Mouse (Mus musculus) myocyte (in vitro differentiated cells): ENCODE results near the gene Ctsf. TPM values are rescaled to one million over a fixed set of nuclear protein-coding genes. Genes with fewer than 3 reads are reported as not detected.
"Not testable (repeated sequence)": the region's sequence is repeated elsewhere in the genome, so short reads cannot be mapped to it uniquely, and the experiment has no call there.

Experiments
- H3K27me3 ChIP-seq: one replicate; pipeline ENCODE4 v1.6.1; 2011; ENCODE audit not compliant: control insufficient read depth, insufficient read depth, insufficient read length
- H3K36me3 ChIP-seq: one replicate; pipeline ENCODE4 v1.6.1; 2011; ENCODE audit not compliant: control insufficient read depth, insufficient read depth
- H3K4me2 ChIP-seq: one replicate; pipeline ENCODE4 v1.6.1; 2011; ENCODE audit warnings: low read depth, control low read depth
- H3K4me3 ChIP-seq: one replicate; pipeline ENCODE4 v1.5.1; 2011; ENCODE audit warnings: mild to moderate bottlenecking, control low read depth, moderate library complexity
- H3K79me2 ChIP-seq: one replicate; pipeline ENCODE4 v1.6.1; 2011; ENCODE audit not compliant: control insufficient read depth, insufficient read depth
- H3ac ChIP-seq: one replicate; pipeline ENCODE4 v1.6.1; 2011; ENCODE audit not compliant: control insufficient read depth, insufficient read length
- CEBPB ChIP-seq: IDR thresholded peaks from 2 replicates; pipeline ENCODE4 v1.6.1; 2011; ENCODE audit warnings: mild to moderate bottlenecking, moderate library complexity; ENCODE audit not compliant: poor library complexity, insufficient read depth, severe bottlenecking
- E2F4 ChIP-seq: IDR thresholded peaks from one replicate; pipeline ENCODE4 v1.6.1; 2011; ENCODE audit warnings: mild to moderate bottlenecking, control low read depth, moderate library complexity; ENCODE audit not compliant: insufficient read depth
- MAX ChIP-seq: IDR thresholded peaks from one replicate; pipeline ENCODE4 v1.6.1; 2011; ENCODE audit warnings: low read depth, mild to moderate bottlenecking, control low read depth
- MYOD1 ChIP-seq, 3 experiments: IDR thresholded peaks; one replicate each; pipeline ENCODE4 v1.6.1; 2011; ENCODE audit warnings: control low read depth in 2 of 3, low read depth in 2 of 3, mild to moderate bottlenecking in 2 of 3, moderate library complexity in 1 of 3; ENCODE audit not compliant: insufficient read length in 2 of 3, control insufficient read depth in 1 of 3
- MYOG ChIP-seq, 3 experiments: IDR thresholded peaks; one replicate each; pipeline ENCODE4 v1.6.1; 2011; ENCODE audit warnings: control low read depth in 2 of 3, low read depth in 2 of 3, mild to moderate bottlenecking in 2 of 3; ENCODE audit not compliant: insufficient read length in 2 of 3, control insufficient read depth in 1 of 3, insufficient read depth in 1 of 3
- POLR2A ChIP-seq: IDR thresholded peaks from one replicate; pipeline ENCODE4 v1.6.1; 2011; ENCODE audit warnings: low read depth, mild to moderate bottlenecking, control low read depth, moderate library complexity; ENCODE audit not compliant: insufficient read length
- POLR2AphosphoS2 ChIP-seq: IDR thresholded peaks from one replicate; pipeline ENCODE4 v1.6.1; 2011; ENCODE audit warnings: low read depth, control low read depth; ENCODE audit not compliant: insufficient read length
- REST ChIP-seq: IDR thresholded peaks from one replicate; pipeline ENCODE4 v1.6.1; 2011; ENCODE audit warnings: mild to moderate bottlenecking, control low read depth, moderate library complexity; ENCODE audit not compliant: insufficient read depth, insufficient read length
- SRF ChIP-seq: IDR thresholded peaks from one replicate; pipeline ENCODE4 v1.6.1; 2011; ENCODE audit warnings: low read depth; ENCODE audit not compliant: control insufficient read depth, insufficient read length
- TCF12 ChIP-seq: IDR thresholded peaks from one replicate; pipeline ENCODE4 v1.6.1; 2011; ENCODE audit warnings: mild to moderate bottlenecking, control low read depth; ENCODE audit not compliant: poor library complexity, insufficient read depth, severe bottlenecking
- TCF3 ChIP-seq: IDR thresholded peaks from one replicate; pipeline ENCODE4 v1.6.1; 2011; ENCODE audit warnings: low read depth, control low read depth; ENCODE audit not compliant: insufficient read length
- USF1 ChIP-seq: IDR thresholded peaks from one replicate; pipeline ENCODE4 v1.6.1; 2011; ENCODE audit warnings: low read depth, mild to moderate bottlenecking, control low read depth, moderate library complexity
- polyA plus RNA-seq: library from polyadenylated mRNA; unstranded; fragments of >200 nt; fragmentation: generic; extraction: Trizol; gene quantifications from one replicate; pipeline ENCODE4 v1.2.1, GENCODE M21; 2012; ENCODE audit warnings: missing spikeins

Ctsf gene
- 6.6 TPM for polyA plus RNA-seq

- TF ChIP-seq MYOG (IDR thresholded peaks at IDR 0.05; ENCODE audit: control insufficient read depth in 1 of 3, insufficient read depth in 1 of 3, insufficient read length in 2 of 3, low read depth in 2 of 3) (peak in 1 of 3 experiments; percentile 2), USF1 (no peak)
- Histone ChIP-seq H3K36me3 (no peaks in the 10 kb centered on the region), H3K27me3 (peaks cover 33% of the 10 kb centered on the region), H3K4me2 (peak within 1 kb of the TSS; percentile 56), H3ac (no peak within 1 kb of the TSS), H3K79me2 (no peaks in the 10 kb centered on the region), H3K4me3 (no peak within 1 kb of the TSS)
Observed at GRCm38 (mm10) chr19:4854552-4855469, at the start of gene Ctsf. Gene Ctsf, plus strand, starts transcription at chr19:4855130.

DNA sequence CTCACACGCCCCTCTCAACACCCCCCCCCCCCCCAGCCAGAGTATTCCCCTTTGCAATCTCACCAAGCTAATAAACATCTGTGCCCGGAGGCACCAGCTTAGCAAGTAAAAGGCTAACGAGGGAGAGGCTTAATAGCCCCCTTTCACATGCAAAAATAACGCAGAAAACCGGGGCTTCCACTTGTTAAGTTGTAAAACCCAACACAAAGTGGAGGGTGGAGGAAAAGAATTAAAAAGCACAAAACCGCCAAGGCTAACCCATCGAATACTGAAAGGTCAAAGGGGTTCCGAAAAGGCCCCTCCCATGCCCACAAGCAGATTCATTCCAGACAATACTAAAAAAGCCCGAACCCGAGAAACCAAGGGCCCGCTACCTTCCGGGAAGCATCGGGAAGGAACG is 44.6 kb upstream of the Ctsf start:
- Histone ChIP-seq H3K4me2 (peak overlapping the region; percentile 92), H3ac (peak overlapping the region; percentile 40), H3K4me3 (peak overlapping the region; percentile 90), H3K36me3 (no peaks in the 10 kb centered on the region), H3K27me3 (no peaks in the 10 kb centered on the region), H3K79me2 (peaks cover 59% of the 10 kb centered on the region)
- TF ChIP-seq TCF3 (no peak), TCF12 (no peak), MYOG (IDR thresholded peaks at IDR 0.05; ENCODE audit: control insufficient read depth in 1 of 3, insufficient read depth in 1 of 3, insufficient read length in 2 of 3, low read depth in 2 of 3) (no peak), POLR2AphosphoS2 (no peak), E2F4 (no peak), MYOD1 (IDR thresholded peaks at IDR 0.05; ENCODE audit: control insufficient read depth in 1 of 3, insufficient read length in 2 of 3, low read depth in 2 of 3) (no peak), SRF (no peak), CEBPB (no peak), POLR2A (no peak), REST (no peak)

- no peaks in the 10 kb centered on the region for H3K36me3 ChIP-seq
- H3K4me2 ChIP-seq = peak overlapping the region; percentile 92
- H3K27me3 ChIP-seq = no peaks in the 10 kb centered on the region
- H3K4me3 ChIP-seq = peak overlapping the region; percentile 90
- peak overlapping the region; percentile 40 for H3ac ChIP-seq
- TF ChIP-seq SRF (no peak), E2F4 (no peak), TCF12 (no peak), USF1 (no peak), MYOG (IDR thresholded peaks at IDR 0.05; ENCODE audit: control insufficient read depth in 1 of 3, insufficient read depth in 1 of 3, insufficient read length in 2 of 3, low read depth in 2 of 3) (no peak), REST (no peak), CEBPB (no peak), MAX (no peak), TCF3 (no peak), POLR2AphosphoS2 (no peak), POLR2A (no peak), MYOD1 (IDR thresholded peaks at IDR 0.05; ENCODE audit: control insufficient read depth in 1 of 3, insufficient read length in 2 of 3, low read depth in 2 of 3) (no peak)
- H3K79me2 ChIP-seq = peaks cover 55% of the 10 kb centered on the region
Observed at GRCm38 (mm10) chr19:4810746-4811062, 44.2 kb upstream of the Ctsf start.

- Histone ChIP-seq H3K4me3 (peak within 1 kb of the TSS; percentile 90), H3K36me3 (no peaks in the 10 kb centered on the region), H3K79me2 (peaks cover 49% of the 10 kb centered on the region), H3K27me3 (no peaks in the 10 kb centered on the region), H3K4me2 (peak within 1 kb of the TSS; percentile 92), H3ac (peak within 1 kb of the TSS; percentile 40)
- TF ChIP-seq CEBPB (no peak), MYOD1 (IDR thresholded peaks at IDR 0.05; ENCODE audit: control insufficient read depth in 1 of 3, insufficient read length in 2 of 3, low read depth in 2 of 3) (no peak), SRF (no peak), POLR2AphosphoS2 (peak; percentile 88), POLR2A (peak; percentile 89)
Observed at GRCm38 (mm10) chr19:4811063-4811908, 43.6 kb upstream of the Ctsf start, which contains the start of the genes Gm21992 and Rbm14. Gene Gm21992, minus strand, starts transcription at chr19:4811612. Gene Rbm14, minus strand, starts transcription at chr19:4811634.

DNA sequence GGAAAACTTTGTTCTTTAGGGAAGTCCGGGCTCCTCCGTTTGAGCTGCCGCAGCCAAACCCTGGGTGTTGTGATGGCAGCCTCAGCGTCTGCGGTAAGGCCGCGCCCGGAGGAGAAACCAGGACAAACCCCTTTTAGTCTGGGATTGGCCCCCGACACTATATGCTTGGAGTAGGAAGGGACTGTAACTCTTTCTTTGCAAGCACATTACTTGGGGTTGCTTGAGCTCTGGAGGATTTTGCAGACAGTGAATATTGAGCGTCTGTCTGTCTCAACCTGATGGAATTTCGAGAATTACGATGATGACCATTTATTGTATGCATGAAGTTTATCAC is 43.1 kb upstream of the Ctsf start:
- peak overlapping the region; percentile 90 for H3K4me3 ChIP-seq
- H3K79me2 ChIP-seq = peaks cover 43% of the 10 kb centered on the region
- H3K4me2 ChIP-seq = peak overlapping the region; percentile 68
- no peaks in the 10 kb centered on the region for H3K27me3 ChIP-seq
- peak overlapping the region; percentile 40 for H3ac ChIP-seq
- H3K36me3 ChIP-seq = no peaks in the 10 kb centered on the region
- TF ChIP-seq TCF3 (no peak), POLR2AphosphoS2 (peak; percentile 33), TCF12 (no peak)

- Histone ChIP-seq H3K4me2 (peak overlapping the region; percentile 68), H3K79me2 (peaks cover 38% of the 10 kb centered on the region), H3K4me3 (peak overlapping the region; percentile 90)
- not testable (repeated sequence) for H3K36me3 ChIP-seq, H3K27me3 ChIP-seq, H3ac ChIP-seq
Observed at GRCm38 (mm10) chr19:4812334-4812949, 42.5 kb upstream of the Ctsf start.
